Mouse (Mus musculus): ENCODE measurements around the gene Gtf2i. TPM values are rescaled to one million over a fixed set of nuclear protein-coding genes. Genes with fewer than 3 reads are reported as not detected.
"Not testable (repeated sequence)": the region's sequence is repeated elsewhere in the genome, so short reads cannot be mapped to it uniquely, and the experiment has no call there.

The Gtf2i gene
- polyA plus RNA-seq, 1 experiment from 2014 or later = 170 TPM

DNA sequence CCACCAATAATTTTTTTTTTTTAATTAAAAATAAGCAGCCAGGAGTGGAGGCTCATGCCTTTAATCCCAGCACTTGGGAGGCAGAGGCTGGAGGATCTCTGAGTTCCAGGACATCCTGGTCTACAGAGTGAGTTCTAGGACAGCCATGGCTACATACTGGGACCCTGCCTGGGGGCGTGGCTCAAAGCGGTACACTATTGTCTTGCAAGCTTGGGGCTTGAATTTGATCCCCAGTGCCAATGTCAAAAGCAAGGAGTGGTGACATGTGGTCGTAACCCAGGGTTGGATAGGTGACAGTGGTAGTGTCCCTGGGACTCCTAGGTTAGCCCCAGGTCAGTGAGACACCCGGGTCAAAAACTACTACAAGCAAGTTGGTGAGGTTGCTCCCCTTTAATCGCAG, 27.2 kb upstream of the Gtf2i start:
- Histone ChIP-seq H3K9me3 (no peaks in the 10 kb centered on the region), H3K27ac (no peak overlapping the region), H3K4me3 (no peak overlapping the region), H3K36me3 (no peaks in the 10 kb centered on the region), H3K4me2 (no peak overlapping the region), H3K9ac (no peak overlapping the region), H3K4me1 (0 out of 2 replicates have a peak, but pooled peaks cover 5% of the 10 kb centered on the region), H3K27me3 (no peaks in the 10 kb centered on the region)
- ATAC-seq (ENCODE audit: insufficient number of reproducible peaks, low FRiP score, low TSS enrichment, low read depth) = no peak
- WGBS = 85% methylated on average over 5 of the region's 5 CpGs

DNA sequence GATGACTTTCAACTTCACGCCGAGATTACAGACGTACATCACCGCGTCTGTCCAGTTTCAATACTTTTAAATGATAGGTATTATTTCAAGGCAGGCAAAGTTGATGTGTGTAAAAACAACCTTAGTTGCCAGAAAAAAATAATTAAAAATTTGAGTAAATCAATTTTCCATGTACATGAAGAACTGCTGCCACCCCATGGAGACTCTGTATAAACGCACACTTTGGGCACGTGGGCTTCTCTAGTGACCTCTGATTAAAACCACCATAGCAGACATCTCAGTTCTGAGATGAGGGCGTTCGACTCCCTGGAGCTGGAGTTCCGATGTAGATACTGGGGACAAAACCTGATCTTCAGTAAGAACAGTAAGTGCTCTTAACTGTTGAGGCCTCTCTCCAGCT, 26.8 kb upstream of the Gtf2i start:
- no peaks in the 10 kb centered on the region for H3K27me3 ChIP-seq
- H3K36me3 ChIP-seq = no peaks in the 10 kb centered on the region
- ATAC-seq (ENCODE audit: insufficient number of reproducible peaks, low FRiP score, low TSS enrichment, low read depth) = no peak
- no peak overlapping the region for H3K27ac ChIP-seq
- H3K9me3 ChIP-seq = no peaks in the 10 kb centered on the region
- no peak overlapping the region for H3K9ac ChIP-seq
- no peak overlapping the region for H3K4me2 ChIP-seq
- WGBS = 65% methylated on average over 10 of the region's 10 CpGs
- H3K4me3 ChIP-seq = no peak overlapping the region
- 0 out of 2 replicates have a peak, but pooled peaks cover 5% of the 10 kb centered on the region for H3K4me1 ChIP-seq

DNA sequence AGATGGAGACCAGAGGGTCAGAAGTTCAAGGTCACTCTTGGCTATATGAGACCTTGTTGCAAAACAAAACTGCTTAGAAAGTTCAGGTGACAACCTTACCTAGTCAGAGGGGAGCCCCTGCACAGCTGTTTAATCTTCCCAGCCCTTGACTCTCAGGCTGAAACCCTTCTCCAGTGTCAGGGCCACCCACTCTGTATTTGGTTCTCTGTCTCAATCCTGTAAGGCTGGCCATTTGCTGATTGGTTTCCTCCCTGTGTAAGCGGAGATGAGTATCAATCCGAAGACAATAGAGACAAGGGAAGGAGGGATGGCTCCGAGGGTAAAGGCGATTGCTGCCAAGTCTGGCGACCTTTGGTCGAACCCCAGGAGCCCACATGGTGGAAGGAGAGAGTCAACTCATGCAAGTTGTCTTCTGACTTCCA, 25.6 kb upstream of the Gtf2i start:
- WGBS = 37% methylated on average over 6 of the region's 6 CpGs
- Histone ChIP-seq H3K4me3 (no peak overlapping the region), H3K27me3 (no peaks in the 10 kb centered on the region), H3K9me3 (no peaks in the 10 kb centered on the region), H3K4me1 (0 out of 2 replicates have a peak, but pooled peaks cover 5% of the 10 kb centered on the region), H3K36me3 (no peaks in the 10 kb centered on the region), H3K9ac (no peak overlapping the region), H3K4me2 (no peak overlapping the region), H3K27ac (no peak overlapping the region)
- ATAC-seq (ENCODE audit: insufficient number of reproducible peaks, low FRiP score, low TSS enrichment, low read depth) = no peak

DNA sequence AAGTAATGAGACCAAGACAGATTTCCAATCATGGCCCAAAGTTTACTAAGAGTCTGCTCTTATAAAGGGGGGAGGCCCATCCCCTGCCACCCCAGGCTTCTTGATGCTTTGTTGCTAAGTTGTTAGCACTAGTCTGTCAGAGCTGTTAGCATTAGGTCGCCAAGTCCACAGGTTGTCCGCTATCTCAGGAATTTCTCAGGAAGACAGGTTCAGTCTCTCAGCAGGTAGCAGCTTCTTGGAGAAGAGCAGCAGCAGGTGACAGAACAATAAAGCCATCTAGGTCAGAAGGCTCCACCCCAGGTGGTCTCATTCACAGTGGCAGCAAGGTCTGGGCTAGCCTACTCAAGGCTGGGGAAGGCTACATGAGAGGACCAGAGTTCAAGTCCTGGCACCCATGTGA, 22.5 kb upstream of the Gtf2i start:
- not testable (repeated sequence) for H3K9me3 ChIP-seq; H3K36me3 ChIP-seq; H3K9ac ChIP-seq; H3K27me3 ChIP-seq; ATAC-seq (ENCODE audit: insufficient number of reproducible peaks, low FRiP score, low TSS enrichment, low read depth); H3K4me1 ChIP-seq; H3K4me2 ChIP-seq; H3K27ac ChIP-seq; H3K4me3 ChIP-seq
- WGBS = 66% methylated on average over 2 of the region's 2 CpGs

DNA sequence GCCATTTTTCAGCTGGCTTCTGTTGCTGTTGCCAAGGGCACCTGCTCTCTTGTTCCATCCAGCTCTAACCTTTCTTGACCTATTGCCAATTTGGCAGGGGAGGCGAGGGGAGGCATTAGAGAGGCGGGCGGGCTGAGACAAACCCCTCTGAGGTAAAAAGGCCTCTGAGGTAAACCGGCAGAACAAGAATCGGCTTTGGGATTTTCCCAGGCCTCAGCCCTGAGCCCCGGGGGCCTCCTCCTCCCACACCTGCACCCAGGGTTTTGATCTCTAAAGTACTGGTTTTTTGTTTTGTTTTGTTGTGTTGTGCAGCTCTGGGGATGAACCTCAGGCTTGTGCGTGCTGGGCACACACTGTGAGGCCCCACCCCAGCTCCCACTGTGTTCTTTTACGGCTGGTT, 18.2 kb upstream of the Gtf2i start:
- H3K9me3 ChIP-seq = no peaks in the 10 kb centered on the region
- no peaks in the 10 kb centered on the region for H3K27me3 ChIP-seq
- 0 out of 2 replicates have a peak, but pooled peaks have one; percentile 52 for ATAC-seq (ENCODE audit: insufficient number of reproducible peaks, low FRiP score, low TSS enrichment, low read depth)
- no peak overlapping the region for H3K4me3 ChIP-seq
- WGBS = 29% methylated on average over 8 of the region's 8 CpGs
- peak overlapping the region; percentile 57 for H3K27ac ChIP-seq
- H3K9ac ChIP-seq = no peak overlapping the region
- no peaks in the 10 kb centered on the region for H3K36me3 ChIP-seq
- no peak overlapping the region for H3K4me2 ChIP-seq
- H3K4me1 ChIP-seq = no peaks in the 10 kb centered on the region

DNA sequence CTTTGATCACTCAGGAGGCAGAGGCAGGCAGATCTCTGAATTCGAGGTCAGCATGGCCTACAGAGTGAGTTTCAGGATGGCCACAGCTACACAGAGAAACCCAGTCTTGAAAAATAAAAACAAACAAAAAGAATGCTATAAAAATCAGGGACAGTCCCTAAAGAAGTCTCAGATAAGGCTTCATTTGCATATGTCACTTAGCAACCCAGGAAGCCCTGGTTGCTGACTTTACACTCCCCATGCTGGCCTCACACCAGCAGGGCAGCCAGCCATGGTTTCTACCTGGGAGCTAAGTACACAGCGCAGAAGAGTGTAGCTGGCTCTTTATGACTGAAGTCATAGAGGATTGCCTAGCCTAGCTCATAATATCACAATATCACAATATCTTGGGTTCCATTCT, 15.5 kb upstream of the Gtf2i start:
- WGBS = 87% methylated on average over 2 of the region's 2 CpGs
- no peaks in the 10 kb centered on the region for H3K27me3 ChIP-seq
- no peaks in the 10 kb centered on the region for H3K4me1 ChIP-seq
- H3K9me3 ChIP-seq = no peaks in the 10 kb centered on the region
- H3K27ac ChIP-seq = no peak overlapping the region
- no peak overlapping the region for H3K9ac ChIP-seq
- H3K4me2 ChIP-seq = no peak overlapping the region
- no peaks in the 10 kb centered on the region for H3K36me3 ChIP-seq
- no peak for ATAC-seq (ENCODE audit: insufficient number of reproducible peaks, low FRiP score, low TSS enrichment, low read depth)
- H3K4me3 ChIP-seq = no peak overlapping the region

DNA sequence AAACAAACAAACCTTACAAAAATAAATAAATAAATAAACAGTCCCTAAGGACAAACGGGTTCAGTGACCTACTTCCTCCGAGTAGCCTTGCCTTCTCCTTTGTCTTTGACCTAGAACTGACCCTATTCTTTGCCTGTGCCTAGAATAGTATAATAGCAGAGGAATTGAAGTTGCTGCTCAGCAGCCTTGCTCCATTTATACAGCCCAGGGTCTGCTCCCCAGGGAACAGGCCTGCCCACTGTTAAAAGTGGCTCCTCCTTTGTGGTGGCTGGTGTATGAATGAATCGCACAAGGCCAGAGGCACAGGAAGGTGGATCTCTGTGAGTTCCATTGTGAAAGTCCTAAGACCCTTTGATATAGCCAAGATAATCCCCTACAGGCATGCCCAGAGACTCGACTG, 14.8 kb upstream of the Gtf2i start:
- Histone ChIP-seq H3K9me3 (no peaks in the 10 kb centered on the region), H3K27ac (no peak overlapping the region), H3K27me3 (no peaks in the 10 kb centered on the region), H3K4me1 (no peaks in the 10 kb centered on the region), H3K36me3 (no peaks in the 10 kb centered on the region), H3K4me3 (no peak overlapping the region), H3K9ac (no peak overlapping the region), H3K4me2 (no peak overlapping the region)
- no peak for ATAC-seq (ENCODE audit: insufficient number of reproducible peaks, low FRiP score, low TSS enrichment, low read depth)
- WGBS = 70% methylated on average over 4 of the region's 4 CpGs

DNA sequence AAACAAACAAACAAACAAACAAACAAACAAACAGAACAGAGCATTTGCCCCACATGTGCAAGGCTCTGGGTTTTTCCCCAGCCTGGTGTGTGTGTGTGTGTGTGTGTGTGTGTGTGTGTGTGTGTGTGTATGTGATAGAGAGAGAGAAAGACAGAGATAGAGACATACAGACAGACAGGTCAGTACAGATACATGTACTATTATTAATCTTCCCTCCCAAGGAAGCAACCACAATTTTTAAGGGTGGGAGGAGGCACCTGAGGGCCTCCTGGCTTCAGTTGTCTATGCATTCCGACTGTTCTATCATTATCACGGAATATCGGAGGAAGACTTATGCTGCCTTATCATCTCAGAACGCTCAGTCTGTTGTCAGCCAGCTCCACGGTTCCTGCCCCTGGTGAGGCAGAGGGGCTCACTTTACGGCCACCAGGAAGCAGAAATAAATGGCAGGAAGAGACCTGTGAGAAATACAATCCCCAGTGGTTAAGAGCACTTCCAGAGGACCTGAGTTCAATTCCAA, 14.0 kb upstream of the Gtf2i start:
- Histone ChIP-seq H3K9ac (no peak overlapping the region), H3K27me3 (no peaks in the 10 kb centered on the region), H3K4me2 (no peak overlapping the region), H3K36me3 (no peaks in the 10 kb centered on the region), H3K4me3 (no peak overlapping the region), H3K4me1 (no peaks in the 10 kb centered on the region), H3K27ac (no peak overlapping the region), H3K9me3 (no peaks in the 10 kb centered on the region)
- WGBS = 79% methylated on average over 6 of the region's 6 CpGs
- no peak for ATAC-seq (ENCODE audit: insufficient number of reproducible peaks, low FRiP score, low TSS enrichment, low read depth)

DNA sequence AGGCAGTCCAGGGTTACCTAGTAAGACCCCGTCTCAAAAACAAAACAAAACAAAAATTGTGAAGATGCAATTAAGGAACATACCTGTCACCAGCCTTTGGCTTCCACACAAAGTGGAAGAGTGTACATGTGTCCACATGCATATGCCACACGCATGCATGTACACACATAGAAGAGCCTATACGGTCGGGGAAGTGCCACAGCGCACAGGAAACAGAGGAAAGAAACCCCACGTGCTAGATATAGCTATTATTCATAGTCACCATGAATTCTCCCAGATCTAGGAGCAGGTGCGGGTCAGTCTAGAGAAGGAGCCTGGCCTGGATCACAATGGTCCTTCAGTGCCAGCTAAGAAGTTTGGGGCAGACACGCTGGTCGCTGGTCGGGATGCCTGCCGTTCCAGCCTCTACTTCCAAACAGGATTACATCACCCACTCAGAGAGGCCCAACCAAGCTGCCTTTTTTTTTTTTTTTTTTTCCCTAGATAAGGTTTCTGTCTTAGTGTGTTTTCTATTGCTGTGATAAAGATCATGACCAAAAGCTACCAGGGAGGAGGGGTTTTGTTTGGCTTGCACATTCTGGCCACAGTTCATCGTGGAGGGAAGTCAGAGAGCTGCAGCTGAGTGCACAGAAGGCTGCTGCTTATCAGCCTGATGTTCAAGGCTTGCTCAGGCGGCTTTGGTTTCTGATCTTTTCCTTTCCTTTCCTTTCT, 11.5 kb upstream of the Gtf2i start:
- H3K4me3 ChIP-seq = no peak overlapping the region
- 70% methylated on average over 13 of the region's 13 CpGs for WGBS
- no peaks in the 10 kb centered on the region for H3K27me3 ChIP-seq
- no peak overlapping the region for H3K9ac ChIP-seq
- no peak for ATAC-seq (ENCODE audit: insufficient number of reproducible peaks, low FRiP score, low TSS enrichment, low read depth)
- no peaks in the 10 kb centered on the region for H3K36me3 ChIP-seq
- H3K4me2 ChIP-seq = no peak overlapping the region
- no peak overlapping the region for H3K27ac ChIP-seq
- no peaks in the 10 kb centered on the region for H3K4me1 ChIP-seq
- H3K9me3 ChIP-seq = no peaks in the 10 kb centered on the region

DNA sequence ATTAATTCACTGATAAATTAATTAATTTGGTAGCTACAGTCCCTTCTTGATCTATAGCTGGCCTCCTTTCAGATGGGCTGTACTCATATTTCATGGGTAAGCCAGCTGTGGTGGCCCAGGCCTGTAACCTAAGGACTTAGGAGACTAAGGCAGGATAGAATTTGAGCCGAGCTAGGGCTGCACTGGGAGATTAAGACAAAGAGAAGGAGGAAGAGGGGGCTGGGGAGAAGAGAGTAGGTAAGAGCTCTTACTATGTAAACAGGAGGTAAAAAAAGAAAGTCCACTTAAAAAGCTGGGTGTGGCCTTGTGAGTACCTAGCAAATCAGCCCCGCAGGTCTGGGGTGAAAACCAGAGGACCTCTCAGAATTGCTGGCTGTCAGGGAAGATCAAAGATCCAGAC, 9.3 kb upstream of the Gtf2i start:
- H3K9ac ChIP-seq = no peak overlapping the region
- no peak overlapping the region for H3K27ac ChIP-seq
- ATAC-seq (ENCODE audit: insufficient number of reproducible peaks, low FRiP score, low TSS enrichment, low read depth) = no peak
- no peaks in the 10 kb centered on the region for H3K4me1 ChIP-seq
- no peak overlapping the region for H3K4me3 ChIP-seq
- H3K27me3 ChIP-seq = no peaks in the 10 kb centered on the region
- 22% methylated on average over 2 of the region's 2 CpGs for WGBS
- H3K4me2 ChIP-seq = no peak overlapping the region
- H3K36me3 ChIP-seq = no peaks in the 10 kb centered on the region
- no peaks in the 10 kb centered on the region for H3K9me3 ChIP-seq

DNA sequence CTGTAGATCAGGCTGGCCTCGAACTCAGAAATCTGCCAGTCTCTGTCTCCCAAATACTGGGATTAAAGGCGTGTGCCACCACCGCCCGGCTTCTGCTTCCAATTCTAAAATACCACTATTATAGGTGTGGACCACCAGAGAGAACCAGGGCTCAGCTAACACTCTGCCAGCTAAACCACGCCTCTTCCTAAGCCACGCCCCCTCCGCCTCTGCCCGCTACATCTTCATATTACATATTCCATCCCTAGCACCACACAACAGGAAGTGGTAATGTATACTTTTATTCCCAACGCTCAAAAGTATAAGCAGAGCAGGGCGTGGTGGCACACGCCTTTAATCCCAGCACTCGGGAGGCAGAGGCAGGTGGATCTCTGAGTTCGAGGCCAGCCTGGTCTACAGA, 8.8 kb upstream of the Gtf2i start:
- no peak for ATAC-seq (ENCODE audit: insufficient number of reproducible peaks, low FRiP score, low TSS enrichment, low read depth)
- Histone ChIP-seq H3K4me1 (no peaks in the 10 kb centered on the region), H3K4me2 (no peak overlapping the region), H3K36me3 (no peaks in the 10 kb centered on the region), H3K4me3 (no peak overlapping the region), H3K9me3 (no peaks in the 10 kb centered on the region), H3K9ac (no peak overlapping the region), H3K27ac (no peak overlapping the region), H3K27me3 (no peaks in the 10 kb centered on the region)
- WGBS = 87% methylated on average over 13 of the region's 13 CpGs

DNA sequence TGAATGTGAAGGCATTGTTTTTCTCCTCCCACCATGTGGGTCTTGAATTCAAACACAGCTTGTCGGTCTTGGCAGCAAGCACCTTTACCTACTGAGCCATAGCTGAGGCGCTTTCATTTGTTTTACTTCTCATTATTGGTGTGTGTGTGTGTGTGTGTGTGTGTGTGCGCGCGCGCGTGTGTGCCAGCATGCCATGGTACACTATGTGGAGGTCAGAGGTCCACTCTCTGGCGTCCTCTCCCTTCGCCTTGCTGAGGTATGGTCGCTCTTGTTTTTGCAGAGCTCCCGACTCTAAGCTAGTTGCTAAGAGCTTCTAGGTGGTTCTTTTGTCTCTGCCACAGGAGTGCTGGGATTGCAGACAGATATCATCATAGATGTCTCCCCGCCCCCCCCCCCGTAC, 7.8 kb upstream of the Gtf2i start:
- H3K4me3 ChIP-seq = no peak overlapping the region
- no peaks in the 10 kb centered on the region for H3K36me3 ChIP-seq
- H3K27me3 ChIP-seq = no peaks in the 10 kb centered on the region
- no peak for ATAC-seq (ENCODE audit: insufficient number of reproducible peaks, low FRiP score, low TSS enrichment, low read depth)
- 85% methylated on average over 13 of the region's 13 CpGs for WGBS
- no peak overlapping the region for H3K4me2 ChIP-seq
- no peak overlapping the region for H3K9ac ChIP-seq
- no peaks in the 10 kb centered on the region for H3K9me3 ChIP-seq
- no peaks in the 10 kb centered on the region for H3K4me1 ChIP-seq
- no peak overlapping the region for H3K27ac ChIP-seq

DNA sequence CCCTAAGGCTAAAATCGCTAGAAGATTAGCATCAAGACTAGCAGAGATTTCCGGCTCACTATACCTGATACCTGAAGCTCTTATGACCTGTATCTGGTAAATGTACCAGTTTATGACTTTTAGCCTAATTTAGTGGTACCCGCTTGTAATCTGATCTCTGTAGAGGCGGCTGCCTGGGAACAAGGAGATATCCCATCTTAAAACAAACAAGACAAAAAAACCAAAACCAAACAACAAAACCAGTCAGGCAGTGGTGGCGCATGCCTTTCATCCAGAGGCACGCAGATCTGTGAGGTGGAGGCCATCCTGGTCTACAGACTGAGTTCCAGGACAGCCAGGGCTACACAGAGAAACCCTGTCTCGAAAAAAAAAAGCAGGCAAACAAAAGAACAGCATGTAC, 7.1 kb upstream of the Gtf2i start:
- Histone ChIP-seq H3K4me1 (peaks cover 4% of the 10 kb centered on the region), H3K36me3 (no peaks in the 10 kb centered on the region), H3K4me2 (no peak overlapping the region), H3K9me3 (no peaks in the 10 kb centered on the region), H3K9ac (no peak overlapping the region), H3K27me3 (no peaks in the 10 kb centered on the region), H3K27ac (no peak overlapping the region), H3K4me3 (no peak overlapping the region)
- ATAC-seq (ENCODE audit: insufficient number of reproducible peaks, low FRiP score, low TSS enrichment, low read depth) = no peak
- WGBS = 39% methylated on average over 7 of the region's 7 CpGs
